Mouse (Mus musculus): ENCODE results near the gene Sis. TPM values are rescaled to one million over a fixed set of nuclear protein-coding genes. Genes with fewer than 3 reads are reported as not detected.

The Sis gene
- polyA plus RNA-seq, 1 experiment from 2014 or later, result not detected

DNA sequence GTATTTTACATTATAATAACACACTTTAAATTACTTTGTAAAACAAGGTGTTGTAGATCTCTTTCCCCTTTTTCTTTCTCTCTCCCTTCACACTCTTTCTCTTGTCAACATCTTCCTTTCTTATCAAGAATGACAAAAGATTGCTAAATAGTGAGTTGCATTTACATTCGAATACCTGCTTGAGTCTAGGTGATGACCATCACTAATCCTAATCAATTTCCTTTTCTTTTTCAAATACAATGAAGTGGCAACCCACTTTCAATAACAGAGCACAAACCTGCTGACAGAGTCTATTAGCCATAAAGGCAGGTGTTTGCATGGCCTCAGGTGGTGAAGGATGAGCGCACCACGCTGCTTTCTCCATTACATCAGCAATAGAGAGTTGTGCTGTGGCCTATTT lies 108.9 kb downstream of the Sis start:
- Histone ChIP-seq H3K36me3 (ENCODE audit: control insufficient read depth, insufficient read depth) (no peaks in the 10 kb centered on the region), H3K9me3 (replicated peaks; ENCODE audit: control insufficient read depth, low read length) (no peaks in the 10 kb centered on the region), H3K4me3 (ENCODE audit: low read depth, low read length) (no peak overlapping the region), H3K27ac (ENCODE audit: low read length) (no peak overlapping the region), H3K4me2 (ENCODE audit: low read depth, low read length) (no peak overlapping the region), H3K27me3 (ENCODE audit: control insufficient read depth, insufficient read depth, low read depth, low read length) (no peaks in the 10 kb centered on the region), H3K9ac (ENCODE audit: low read depth, low read length) (no peak overlapping the region), H3K4me1 (ENCODE audit: control insufficient read depth, low read depth, low read length) (no peaks in the 10 kb centered on the region)
- no peak for ATAC-seq (ENCODE audit: low read depth)
- WGBS (ENCODE audit: insufficient replicate concordance), result 58% methylated on average over 3 of the region's 3 CpGs

GRCm38 (mm10) chr3:72855405-72855804 lies 112.3 kb downstream of the Sis start:
- H3K27ac ChIP-seq (ENCODE audit: low read length), result no peak overlapping the region
- H3K4me1 ChIP-seq (ENCODE audit: control insufficient read depth, low read depth, low read length), result no peaks in the 10 kb centered on the region
- H3K9ac ChIP-seq (ENCODE audit: low read depth, low read length), result no peak overlapping the region
- ATAC-seq (ENCODE audit: low read depth), result no peak
- no peaks in the 10 kb centered on the region for H3K9me3 ChIP-seq (replicated peaks; ENCODE audit: control insufficient read depth, low read length)
- H3K36me3 ChIP-seq (ENCODE audit: control insufficient read depth, insufficient read depth), result no peaks in the 10 kb centered on the region
- no peaks in the 10 kb centered on the region for H3K27me3 ChIP-seq (ENCODE audit: control insufficient read depth, insufficient read depth, low read depth, low read length)
- H3K4me2 ChIP-seq (ENCODE audit: low read depth, low read length), result no peak overlapping the region
- no peak overlapping the region for H3K4me3 ChIP-seq (ENCODE audit: low read depth, low read length)
- 50% methylated on average over 1 of the region's 1 CpGs for WGBS (ENCODE audit: insufficient replicate concordance)

- no peak overlapping the region for H3K4me3 ChIP-seq (ENCODE audit: low read depth, low read length)
- WGBS (ENCODE audit: insufficient replicate concordance), result 66% methylated on average over 2 of the region's 2 CpGs
- H3K27ac ChIP-seq (ENCODE audit: low read length), result no peak overlapping the region
- no peak overlapping the region for H3K4me2 ChIP-seq (ENCODE audit: low read depth, low read length)
- H3K4me1 ChIP-seq (ENCODE audit: control insufficient read depth, low read depth, low read length), result no peaks in the 10 kb centered on the region
- no peak for ATAC-seq (ENCODE audit: low read depth)
- H3K27me3 ChIP-seq (ENCODE audit: control insufficient read depth, insufficient read depth, low read depth, low read length), result no peaks in the 10 kb centered on the region
- H3K9me3 ChIP-seq (replicated peaks; ENCODE audit: control insufficient read depth, low read length), result no peaks in the 10 kb centered on the region
- no peaks in the 10 kb centered on the region for H3K36me3 ChIP-seq (ENCODE audit: control insufficient read depth, insufficient read depth)
- H3K9ac ChIP-seq (ENCODE audit: low read depth, low read length), result no peak overlapping the region
These were observed 127.0 kb downstream of the Sis start for GRCm38 (mm10) chr3:72840641-72841040.

Other genes with a start within 250 kb of the Sis start
- not detected in 2 replicates for gene Slitrk3, start 89.9 kb upstream of the Sis start, polyA plus RNA-seq (2015; fragmentation: Nextera tagmentation; extraction: Ambion mirVana)